Comparison of ENCODE assay signal across 19 mouse cellular contexts in the genomic region with DNA sequence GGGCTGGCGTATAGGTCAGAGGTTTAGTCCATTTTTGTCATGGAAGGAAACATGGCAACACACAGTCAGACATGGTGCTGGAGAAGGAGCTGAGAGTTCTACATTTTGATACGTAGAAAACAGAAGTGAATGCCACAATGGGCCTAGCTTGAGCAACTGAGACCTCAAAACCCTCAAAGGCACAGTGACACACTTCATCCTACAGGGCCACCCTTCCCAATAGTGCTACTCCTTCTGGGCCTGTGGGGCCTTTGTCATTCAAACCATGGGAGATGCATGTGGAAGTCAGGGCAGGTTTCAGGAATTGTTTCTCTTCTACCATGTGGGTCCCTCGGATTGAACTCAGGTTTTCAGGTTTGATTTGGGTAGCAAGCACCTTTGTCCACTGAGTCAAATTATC. TPM values are rescaled to one million over a fixed set of nuclear protein-coding genes. Genes with fewer than 3 reads are reported as not detected.
DNase-seq lines count a peak whose midpoint lies in the region; ATAC-seq lines count a peak whose summit lies in the region.
"Had no signal": no experiment of that assay in that cellular context is flagged by ENCODE, and none has a peak within 500 bp of the region (broad histone marks: within the 10 kb centered on the region; RNA-seq: fewer than 3 reads in every experiment).

No protein-coding gene starts in this region.

- H3K27me3 ChIP-seq in heart, embryonic 11.5 days (ENCODE audit: control insufficient read depth, insufficient read depth, low read length): no peaks in the 10 kb centered on the region
- H3K27me3 ChIP-seq: forebrain, embryonic 13.5 days; hindbrain, embryonic 13.5 days; Patski had no signal

- DNase-seq in heart, adult 11 months: peak; percentile 46
- peak; percentile 64 for DNase-seq in 416B (ENCODE audit: low read depth)
- DNase-seq in urinary bladder, adult 18-20 months (ENCODE audit: low spot score in 2 of 2): no peak
- DNase-seq: adrenal gland, postnatal 10 days; cerebellum, adult 11 months; cerebellum, adult 8-10 months; cerebellum, postnatal 36 days; forebrain, postnatal 0 days; gastrocnemius, postnatal 14 days; heart, postnatal 10 days; heart, postnatal 4 days had no signal

- H3K4me3 ChIP-seq in heart, embryonic 11.5 days (ENCODE audit: low read depth, low read length): no peak overlapping the region
- H3K4me3 ChIP-seq: embryonic facial prominence, embryonic 10.5 days; forebrain, embryonic 13.5 days; hindbrain, embryonic 13.5 days had no signal

- no peaks in the 10 kb centered on the region; the same call in 1 of the 2 replicates for H3K36me3 ChIP-seq in heart, embryonic 11.5 days (ENCODE audit: control insufficient read depth, insufficient read depth, low read length)
- H3K36me3 ChIP-seq: hindbrain, embryonic 13.5 days had no signal

- no peaks in the 10 kb centered on the region for H3K9me3 ChIP-seq in heart, embryonic 11.5 days (replicated peaks; ENCODE audit: control insufficient read depth, low read length)
- H3K9me3 ChIP-seq: embryonic facial prominence, embryonic 10.5 days; forebrain, embryonic 13.5 days; hindbrain, embryonic 13.5 days had no signal

- no peak for ATAC-seq in heart, embryonic 11.5 days (replicated peaks; ENCODE audit: insufficient number of reproducible peaks, low FRiP score, low TSS enrichment)
- peak; percentile 81 for ATAC-seq in common myeloid progenitor, adult 5-6 weeks (replicated peaks; ENCODE audit: low read depth, poor library complexity, severe bottlenecking)
- ATAC-seq in monocyte, adult 5-6 weeks (replicated peaks; ENCODE audit: insufficient number of reproducible peaks, low FRiP score, low TSS enrichment, poor library complexity, severe bottlenecking): 0 out of 2 replicates have a peak, but pooled peaks have one; percentile 50
- ATAC-seq in inflammation-experienced regulatory T-cells, adult 6 months: no peak
- ATAC-seq: forebrain, embryonic 13.5 days; forebrain, postnatal 0 days; Patski had no signal

- 86% methylated on average over 3 of the region's 3 CpGs for WGBS in heart, embryonic 11.5 days (ENCODE audit: insufficient replicate concordance)

- no peak overlapping the region for H3K9ac ChIP-seq in heart, embryonic 11.5 days (ENCODE audit: low read depth, low read length)
- H3K9ac ChIP-seq: forebrain, embryonic 13.5 days; forebrain, postnatal 0 days; hindbrain, embryonic 13.5 days had no signal

- peaks cover 3% of the 10 kb centered on the region; the same call in 1 of the 2 replicates for H3K4me1 ChIP-seq in heart, embryonic 11.5 days (ENCODE audit: control insufficient read depth, insufficient read depth, low read length)
- H3K4me1 ChIP-seq: embryonic facial prominence, embryonic 10.5 days had no signal

- H3K4me2 ChIP-seq in heart, embryonic 11.5 days: no peak overlapping the region
- H3K4me2 ChIP-seq: forebrain, embryonic 13.5 days; hindbrain, embryonic 13.5 days had no signal

- no peak overlapping the region for H3K27ac ChIP-seq in heart, embryonic 11.5 days (ENCODE audit: low read depth, low read length)
- H3K27ac ChIP-seq: embryonic facial prominence, embryonic 10.5 days; forebrain, embryonic 13.5 days; hindbrain, embryonic 13.5 days had no signal

RNA-seq across cellular contexts. Expression of gene Mapk1, which starts 17.9 kb away (rescaled TPM):
- polyA plus RNA-seq in heart, embryonic 11.5 days (2014; fragmentation: Nextera tagmentation; extraction: Ambion mirVana): 146 and 165 TPM in 2 replicates
- total RNA-seq in common myeloid progenitor, adult 5-6 weeks (2017): 139 and 173 TPM in 2 replicates
- total RNA-seq in monocyte, adult 5-6 weeks (2017): 110 to 148 TPM (median 121 TPM) in 3 replicates
- polyA plus RNA-seq in inflammation-experienced regulatory T-cells, adult 6 months (2017; shearing (Covaris generic)): 10 to 100 TPM; 30.0 to 37.9 (median 31.0) TPM

Comparison
In these comparisons a context has a peak if more than half of its experiments do, and no peak if none do; other contexts are left out.
1. DNase-seq: peak in heart, adult 11 months (single experiment) and 416B (single experiment); none in urinary bladder, adult 18-20 months (0 of 2).
2. ATAC-seq: peak in common myeloid progenitor, adult 5-6 weeks (single experiment) and monocyte, adult 5-6 weeks (single experiment); none in heart, embryonic 11.5 days (single experiment) and inflammation-experienced regulatory T-cells, adult 6 months (single experiment).